Mouse (Mus musculus): ENCODE measurements around the gene Wipf2. TPM values are rescaled to one million over a fixed set of nuclear protein-coding genes. Genes with fewer than 3 reads are reported as not detected.
"Not testable (repeated sequence)": the region's sequence is repeated elsewhere in the genome, so short reads cannot be mapped to it uniquely, and the experiment has no call there.

The Wipf2 gene
- polyA plus RNA-seq, 1 experiment from 2014 or later: 3.3 TPM

GRCm38 (mm10) chr11:98909654-98910053 is 46.2 kb downstream of the Wipf2 start:
- peaks cover 53% of the 10 kb centered on the region for H3K36me3 ChIP-seq (ENCODE audit: control insufficient read depth, insufficient read depth, low read length)
- ATAC-seq: no peak
- no peaks in the 10 kb centered on the region for H3K9me3 ChIP-seq (replicated peaks; ENCODE audit: control insufficient read depth, low read length)
- DNase-seq (ENCODE audit: low spot score): peak; percentile 82
- H3K4me1 ChIP-seq (ENCODE audit: control insufficient read depth, insufficient read depth, low read length): peaks cover 9% of the 10 kb centered on the region
- H3K27me3 ChIP-seq (replicated peaks; ENCODE audit: control insufficient read depth, insufficient read depth, low read length): no peaks in the 10 kb centered on the region
- no peak overlapping the region for H3K27ac ChIP-seq (ENCODE audit: low read depth, low read length)
- peak overlapping the region; percentile 24 for H3K4me2 ChIP-seq (ENCODE audit: low read length)
- peak overlapping the region; percentile 21; the same call in 1 of the 2 replicates for H3K9ac ChIP-seq (ENCODE audit: low read length)
- no peak overlapping the region for H3K4me3 ChIP-seq (ENCODE audit: low read depth, low read length)
- WGBS: 37% methylated on average over 6 of the region's 6 CpGs

- Histone ChIP-seq H3K27me3 (replicated peaks; ENCODE audit: control insufficient read depth, insufficient read depth, low read length) (no peaks in the 10 kb centered on the region), H3K9ac (ENCODE audit: low read length) (no peak overlapping the region), H3K36me3 (ENCODE audit: control insufficient read depth, insufficient read depth, low read length) (peaks cover 55% of the 10 kb centered on the region), H3K9me3 (replicated peaks; ENCODE audit: control insufficient read depth, low read length) (no peaks in the 10 kb centered on the region), H3K4me3 (ENCODE audit: low read depth, low read length) (no peak overlapping the region), H3K4me2 (ENCODE audit: low read length) (no peak overlapping the region), H3K27ac (ENCODE audit: low read depth, low read length) (no peak overlapping the region), H3K4me1 (ENCODE audit: control insufficient read depth, insufficient read depth, low read length) (peaks cover 9% of the 10 kb centered on the region)
- ATAC-seq (no peak), DNase-seq (ENCODE audit: low spot score) (no peak)
- 93% methylated on average over 11 of the region's 11 CpGs for WGBS
Observed at GRCm38 (mm10) chr11:98910415-98910814, 47.0 kb downstream of the Wipf2 start.

- Histone ChIP-seq H3K9ac (ENCODE audit: low read length) (no peak overlapping the region), H3K4me2 (ENCODE audit: low read length) (no peak overlapping the region), H3K9me3 (replicated peaks; ENCODE audit: control insufficient read depth, low read length) (no peaks in the 10 kb centered on the region), H3K27ac (ENCODE audit: low read depth, low read length) (no peak overlapping the region), H3K36me3 (ENCODE audit: control insufficient read depth, insufficient read depth, low read length) (peaks cover 55% of the 10 kb centered on the region), H3K27me3 (replicated peaks; ENCODE audit: control insufficient read depth, insufficient read depth, low read length) (no peaks in the 10 kb centered on the region), H3K4me3 (ENCODE audit: low read depth, low read length) (no peak overlapping the region), H3K4me1 (ENCODE audit: control insufficient read depth, insufficient read depth, low read length) (peaks cover 9% of the 10 kb centered on the region)
- no peak for DNase-seq (ENCODE audit: low spot score)
- WGBS: 92% methylated on average over 5 of the region's 5 CpGs
- no peak for ATAC-seq
Observed at GRCm38 (mm10) chr11:98911498-98911897, 48.1 kb downstream of the Wipf2 start.

GRCm38 (mm10) chr11:98914196-98914595 is 50.8 kb downstream of the Wipf2 start:
- no peak overlapping the region for H3K4me2 ChIP-seq (ENCODE audit: low read length)
- no peaks in the 10 kb centered on the region for H3K9me3 ChIP-seq (replicated peaks; ENCODE audit: control insufficient read depth, low read length)
- H3K4me1 ChIP-seq (ENCODE audit: control insufficient read depth, insufficient read depth, low read length): peaks cover 4% of the 10 kb centered on the region; the same call in 1 of the 2 replicates
- no peak overlapping the region for H3K4me3 ChIP-seq (ENCODE audit: low read depth, low read length)
- no peaks in the 10 kb centered on the region for H3K27me3 ChIP-seq (replicated peaks; ENCODE audit: control insufficient read depth, insufficient read depth, low read length)
- no peak overlapping the region for H3K9ac ChIP-seq (ENCODE audit: low read length)
- DNase-seq (ENCODE audit: low spot score): no peak
- no peak for ATAC-seq
- H3K36me3 ChIP-seq (ENCODE audit: control insufficient read depth, insufficient read depth, low read length): peaks cover 66% of the 10 kb centered on the region
- 84% methylated on average over 11 of the region's 11 CpGs for WGBS
- H3K27ac ChIP-seq (ENCODE audit: low read depth, low read length): no peak overlapping the region

GRCm38 (mm10) chr11:98916376-98916775 is 52.9 kb downstream of the Wipf2 start:
- not testable (repeated sequence) for H3K4me3 ChIP-seq (ENCODE audit: low read depth, low read length); DNase-seq (ENCODE audit: low spot score); H3K4me2 ChIP-seq (ENCODE audit: low read length); H3K9me3 ChIP-seq (replicated peaks; ENCODE audit: control insufficient read depth, low read length); H3K4me1 ChIP-seq (ENCODE audit: control insufficient read depth, insufficient read depth, low read length); ATAC-seq; H3K27ac ChIP-seq (ENCODE audit: low read depth, low read length); H3K27me3 ChIP-seq (replicated peaks; ENCODE audit: control insufficient read depth, insufficient read depth, low read length); H3K9ac ChIP-seq (ENCODE audit: low read length)
- 92% methylated on average over 3 of the region's 3 CpGs for WGBS
- peaks cover 61% of the 10 kb centered on the region for H3K36me3 ChIP-seq (ENCODE audit: control insufficient read depth, insufficient read depth, low read length)

- no peak overlapping the region for H3K9ac ChIP-seq (ENCODE audit: low read length)
- H3K4me2 ChIP-seq (ENCODE audit: low read length): no peak overlapping the region
- H3K4me3 ChIP-seq (ENCODE audit: low read depth, low read length): no peak overlapping the region
- ATAC-seq (no peak), DNase-seq (ENCODE audit: low spot score) (no peak)
- H3K27me3 ChIP-seq (replicated peaks; ENCODE audit: control insufficient read depth, insufficient read depth, low read length): no peaks in the 10 kb centered on the region
- H3K36me3 ChIP-seq (ENCODE audit: control insufficient read depth, insufficient read depth, low read length): peaks cover 53% of the 10 kb centered on the region
- WGBS: 73% methylated on average over 13 of the region's 13 CpGs
- no peak overlapping the region for H3K27ac ChIP-seq (ENCODE audit: low read depth, low read length)
- H3K9me3 ChIP-seq (replicated peaks; ENCODE audit: control insufficient read depth, low read length): no peaks in the 10 kb centered on the region
- no peaks in the 10 kb centered on the region for H3K4me1 ChIP-seq (ENCODE audit: control insufficient read depth, insufficient read depth, low read length)
Observed at GRCm38 (mm10) chr11:98917428-98918005, 54.1 kb downstream of the Wipf2 start.

- Histone ChIP-seq H3K9ac (ENCODE audit: low read length) (peak overlapping the region; percentile 17; the same call in 1 of the 2 replicates), H3K9me3 (replicated peaks; ENCODE audit: control insufficient read depth, low read length) (no peaks in the 10 kb centered on the region), H3K36me3 (ENCODE audit: control insufficient read depth, insufficient read depth, low read length) (peaks cover 48% of the 10 kb centered on the region), H3K4me2 (ENCODE audit: low read length) (no peak overlapping the region), H3K27ac (ENCODE audit: low read depth, low read length) (no peak overlapping the region), H3K4me1 (ENCODE audit: control insufficient read depth, insufficient read depth, low read length) (no peaks in the 10 kb centered on the region), H3K27me3 (replicated peaks; ENCODE audit: control insufficient read depth, insufficient read depth, low read length) (no peaks in the 10 kb centered on the region), H3K4me3 (ENCODE audit: low read depth, low read length) (no peak overlapping the region)
- no peak for ATAC-seq
- no peak for DNase-seq (ENCODE audit: low spot score)
- 82% methylated on average over 9 of the region's 9 CpGs for WGBS
Observed at GRCm38 (mm10) chr11:98918231-98918630, 54.8 kb downstream of the Wipf2 start.

- H3K36me3 ChIP-seq (ENCODE audit: control insufficient read depth, insufficient read depth, low read length): peaks cover 40% of the 10 kb centered on the region
- H3K9ac ChIP-seq (ENCODE audit: low read length): no peak overlapping the region
- ATAC-seq (no peak), DNase-seq (ENCODE audit: low spot score) (no peak)
- H3K27ac ChIP-seq (ENCODE audit: low read depth, low read length): no peak overlapping the region
- 88% methylated on average over 11 of the region's 11 CpGs for WGBS
- H3K9me3 ChIP-seq (replicated peaks; ENCODE audit: control insufficient read depth, low read length): no peaks in the 10 kb centered on the region
- no peak overlapping the region for H3K4me2 ChIP-seq (ENCODE audit: low read length)
- no peaks in the 10 kb centered on the region for H3K27me3 ChIP-seq (replicated peaks; ENCODE audit: control insufficient read depth, insufficient read depth, low read length)
- no peaks in the 10 kb centered on the region for H3K4me1 ChIP-seq (ENCODE audit: control insufficient read depth, insufficient read depth, low read length)
- no peak overlapping the region for H3K4me3 ChIP-seq (ENCODE audit: low read depth, low read length)
Observed at GRCm38 (mm10) chr11:98919009-98919408, 55.6 kb downstream of the Wipf2 start.

GRCm38 (mm10) chr11:98921813-98922212 is 58.4 kb downstream of the Wipf2 start:
- ATAC-seq (0 out of 2 replicates have a peak, but pooled peaks have one; percentile 40), DNase-seq (ENCODE audit: low spot score) (peak; percentile 75)
- H3K4me3 ChIP-seq (ENCODE audit: low read depth, low read length); H3K9ac ChIP-seq (ENCODE audit: low read length); H3K4me2 ChIP-seq (ENCODE audit: low read length); H3K27me3 ChIP-seq (replicated peaks; ENCODE audit: control insufficient read depth, insufficient read depth, low read length); H3K9me3 ChIP-seq (replicated peaks; ENCODE audit: control insufficient read depth, low read length); H3K27ac ChIP-seq (ENCODE audit: low read depth, low read length): not testable (repeated sequence)
- 56% methylated on average over 15 of the region's 15 CpGs for WGBS
- Histone ChIP-seq H3K4me1 (ENCODE audit: control insufficient read depth, insufficient read depth, low read length) (peaks cover 15% of the 10 kb centered on the region), H3K36me3 (ENCODE audit: control insufficient read depth, insufficient read depth, low read length) (peaks cover 22% of the 10 kb centered on the region; the same call in 1 of the 2 replicates)
